Mouse (Mus musculus): ENCODE measurements around the gene S1pr3.

DNA sequence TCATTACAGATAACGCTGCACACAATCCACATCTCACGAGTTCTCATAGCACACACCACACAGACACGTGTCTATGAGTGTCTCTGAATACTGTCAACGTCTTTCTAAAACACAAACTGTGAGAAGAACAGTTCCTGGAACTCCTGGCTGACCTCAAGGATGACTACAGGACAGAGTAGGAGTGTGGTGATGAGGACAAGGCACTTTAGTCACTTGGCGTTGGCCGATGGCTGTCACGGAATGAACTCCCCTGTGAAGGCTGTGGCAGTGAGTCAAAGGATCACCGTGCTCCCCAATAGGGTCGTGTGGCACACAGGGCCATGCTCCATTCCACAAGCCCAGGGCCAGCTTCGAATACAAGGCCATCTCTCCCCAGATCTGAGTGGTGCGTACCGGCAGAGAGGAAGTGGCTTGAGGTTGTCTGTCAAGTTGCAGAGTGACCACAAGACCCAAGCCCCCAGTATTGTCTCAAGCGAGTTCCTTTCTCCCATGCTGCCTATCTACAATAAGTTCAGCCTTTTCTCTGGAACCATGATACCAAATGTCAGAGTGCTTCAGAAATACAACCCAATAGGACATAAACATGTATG lies 2.6 kb upstream of the S1pr3 start:
- no peak for TF ChIP-seq CTCF (IDR thresholded peaks at IDR 0.05; ENCODE audit: low read depth)
- TF ChIP-seq EP300 (IDR thresholded peaks at IDR 0.05; ENCODE audit: low read depth), result no peak
